Mouse (Mus musculus) heart, postnatal 10 days (tissue): ENCODE results near the gene Dgki. TPM values are rescaled to one million over a fixed set of nuclear protein-coding genes. Genes with fewer than 3 reads are reported as not detected.

ENCODE experiments used
- DNase-seq, 2 experiments: peaks; one replicate each; pipeline ENCODE4 v3.0.0; 2021
- intact Hi-C: fragments of 180-260 bp; cut with DNase I; formaldehyde crosslinking; loops from one replicate; pipeline ENCODE4 v1.15.1; 2025
- total RNA-seq, 2 experiments: library from RNA; stranded (reverse); gene quantifications; 2 replicates each; pipeline ENCODE4 v1.2.3; 2021

Dgki gene
- total RNA-seq, 2 experiments from 2014 or later = 0.45 to 0.65 TPM

DNA sequence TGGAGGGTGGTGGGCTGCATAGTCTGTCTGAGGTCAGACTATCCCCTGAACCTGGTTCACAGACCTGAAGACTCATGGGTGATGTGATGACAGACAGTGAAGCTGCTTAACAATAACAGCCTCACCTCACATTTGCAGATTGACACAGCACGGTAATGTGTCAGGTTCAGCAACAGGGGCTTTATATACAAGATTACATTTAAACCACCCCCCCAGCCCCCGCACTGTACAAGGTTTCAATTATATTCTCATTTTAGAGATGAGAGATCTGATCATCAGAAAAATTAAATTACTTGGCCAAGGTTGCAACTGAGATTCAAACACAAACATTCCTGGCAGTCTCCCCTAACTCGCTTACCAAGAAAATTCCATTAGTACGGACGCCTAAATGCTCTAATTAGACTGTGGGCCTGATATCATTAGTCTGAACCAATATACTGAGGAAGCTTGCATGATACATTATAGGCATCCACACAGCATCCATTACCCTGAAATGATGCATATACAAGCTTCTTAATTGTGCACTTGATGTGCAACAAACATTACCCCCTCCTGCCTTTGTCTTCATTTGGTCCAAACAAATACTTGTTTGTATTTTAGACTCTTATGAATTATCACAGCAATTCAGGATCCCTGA, 330.6 kb downstream of the Dgki start:
- DNase-seq = no peak

DNA sequence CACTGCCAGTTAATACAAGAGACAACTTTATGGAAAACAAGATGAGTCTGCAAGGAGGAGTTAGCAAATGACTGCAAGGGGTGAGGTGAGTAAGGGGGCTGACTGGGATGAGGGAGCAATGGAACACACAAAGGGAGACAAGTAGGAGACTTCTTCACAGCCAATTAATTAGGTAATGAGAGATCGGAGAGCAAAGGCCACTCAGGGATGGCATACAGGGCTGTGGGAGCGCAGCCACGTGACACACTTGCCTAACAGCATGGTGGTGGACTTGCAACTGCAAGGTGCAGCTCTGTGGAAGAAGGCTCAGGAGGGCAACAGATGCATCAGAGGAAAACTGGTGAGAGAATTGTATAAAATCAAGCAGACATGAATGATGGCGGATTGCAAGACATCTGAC, 339.3 kb downstream of the Dgki start:
- no peak for DNase-seq
- intact Hi-C loops = no loop called here

More for the DNA sequence above, 330.6 kb downstream of the Dgki start:
- intact Hi-C loops = no loop called here

DNA sequence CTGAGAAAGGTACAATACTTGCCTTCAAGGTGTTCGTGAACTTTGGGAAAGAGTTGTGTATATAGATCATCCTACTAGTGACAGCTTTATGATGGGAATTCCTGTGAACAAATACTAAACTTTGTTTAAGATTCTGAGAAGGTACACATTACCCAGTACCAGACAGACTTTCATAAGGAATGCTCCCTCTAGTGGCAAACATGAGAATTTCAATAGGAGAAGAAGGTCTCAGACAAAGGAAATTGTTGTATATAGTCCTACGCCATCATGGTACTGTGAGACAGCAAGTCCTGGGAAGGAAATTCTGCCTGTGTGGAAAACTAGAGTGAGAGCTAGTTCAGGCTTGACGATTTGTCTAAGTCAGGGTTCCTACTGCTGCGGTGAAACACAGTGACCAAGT, 344.7 kb downstream of the Dgki start:
- no peak for DNase-seq
- intact Hi-C loops = no loop called here

DNA sequence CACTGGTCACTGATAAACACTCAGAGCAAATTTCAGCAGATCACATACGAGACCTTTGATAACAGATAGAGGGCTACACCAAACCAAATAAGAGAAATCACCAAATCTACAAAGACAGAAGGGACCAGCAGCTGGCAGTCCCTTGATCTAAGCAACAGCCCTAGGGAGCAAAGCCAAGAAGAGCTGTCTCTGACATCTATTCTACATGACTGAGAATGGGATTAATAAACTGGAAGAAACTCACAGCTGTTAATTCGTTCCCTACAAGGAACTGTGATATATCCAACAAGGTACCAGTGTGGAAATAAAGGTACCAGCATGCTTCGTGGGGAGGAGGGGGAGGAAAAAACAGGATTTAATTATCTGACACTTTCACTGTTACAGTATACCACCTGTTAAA, 349.3 kb downstream of the Dgki start:
- intact Hi-C loops = no loop called here
- DNase-seq = no peak

DNA sequence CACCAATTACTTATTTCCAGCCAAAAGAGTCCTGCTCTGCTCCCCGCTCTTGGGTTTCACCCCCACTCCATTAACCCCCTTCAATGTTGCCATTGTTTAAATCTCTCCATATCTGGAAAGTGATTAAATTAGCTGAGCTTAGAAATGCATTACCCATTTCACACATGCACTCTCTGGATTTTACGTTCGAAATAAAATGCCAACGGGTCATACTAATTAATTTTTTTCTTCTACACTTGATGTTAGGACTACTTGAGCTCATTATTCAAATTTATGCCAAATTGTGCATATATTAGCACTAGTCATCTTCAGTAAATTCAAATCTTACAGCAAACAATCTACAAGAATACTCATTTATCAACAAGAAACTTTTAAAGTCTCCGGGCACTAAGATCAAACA, 352.1 kb downstream of the Dgki start:
- intact Hi-C loops = no loop called here
- DNase-seq = no peak

DNA sequence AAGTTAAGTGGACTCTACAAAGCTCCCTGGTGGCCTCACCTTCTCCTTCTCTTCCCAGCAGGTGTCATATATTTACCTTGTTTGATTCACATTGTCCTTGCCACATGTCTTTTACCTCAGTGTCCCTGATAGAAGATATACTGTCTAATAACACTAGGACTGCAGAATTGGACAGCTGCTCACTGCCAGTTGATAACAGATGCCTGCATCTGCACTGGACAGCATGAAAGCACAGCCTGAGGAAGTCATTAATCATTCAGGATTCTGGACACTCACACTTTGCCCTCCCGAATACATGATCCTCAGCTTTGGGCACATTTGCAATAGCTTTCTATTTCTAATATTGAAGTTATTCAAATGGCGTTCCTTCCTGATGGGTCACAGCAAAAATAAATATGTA, 362.5 kb downstream of the Dgki start:
- DNase-seq = no peak
- intact Hi-C loops = no loop called here

DNA sequence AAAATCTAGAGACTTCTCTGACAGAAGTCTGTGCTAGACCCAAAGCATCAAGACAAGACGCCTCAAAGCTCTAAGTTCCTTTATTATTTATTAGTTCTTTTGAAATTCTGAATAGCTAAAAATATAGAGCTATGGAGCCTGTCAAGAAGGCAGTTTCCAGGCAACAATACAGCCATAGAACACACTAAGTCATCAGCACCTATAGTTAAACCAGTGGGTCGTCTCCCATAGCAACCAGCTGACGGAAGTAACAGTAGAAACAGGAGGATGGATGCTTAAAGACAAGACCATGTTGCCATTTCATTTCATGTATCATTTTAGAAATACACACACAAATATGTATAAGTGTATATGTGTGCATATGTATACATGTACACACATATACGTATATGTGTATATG, 363.2 kb downstream of the Dgki start:
- no peak for DNase-seq
- intact Hi-C loops = no loop called here

DNA sequence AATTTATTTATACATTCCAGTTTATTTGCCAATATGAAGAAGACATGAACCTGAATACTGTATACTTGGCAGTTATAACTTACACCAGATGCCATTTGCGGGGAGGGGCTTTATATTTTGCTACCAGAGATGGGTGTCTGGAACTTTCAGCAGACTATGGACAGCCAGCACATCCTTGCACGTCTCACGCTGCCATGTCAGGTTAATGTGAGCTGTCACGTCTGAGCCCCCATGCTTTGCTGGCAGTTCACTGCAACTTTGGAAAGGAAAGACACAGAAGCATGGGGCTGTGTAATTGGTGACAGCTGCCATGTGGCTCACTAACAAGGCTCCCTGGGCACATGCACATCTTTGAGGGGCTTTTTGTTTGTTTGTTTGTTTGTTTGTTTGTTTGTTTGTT, 368.5 kb downstream of the Dgki start:
- intact Hi-C loops = no loop called here
- no peak for DNase-seq

DNA sequence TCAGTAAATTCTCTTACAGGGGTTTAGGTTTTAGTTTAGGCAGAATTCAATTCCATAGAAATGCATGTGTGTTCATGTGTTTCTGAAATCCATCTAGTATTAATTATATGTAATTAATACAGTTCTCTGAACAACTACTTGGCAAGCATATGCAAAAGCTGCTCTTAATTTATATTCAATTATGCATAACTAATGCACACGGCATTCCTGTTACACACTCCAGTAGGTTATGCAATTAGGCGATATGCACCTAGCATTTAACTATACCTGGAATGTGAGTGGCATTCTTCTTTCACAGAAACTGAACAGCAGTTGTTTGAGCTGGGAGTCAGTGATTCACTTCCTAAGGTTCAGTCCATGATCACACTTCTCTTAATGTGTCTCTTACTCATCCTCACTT, 370.2 kb downstream of the Dgki start:
- intact Hi-C loops = no loop called here

DNA sequence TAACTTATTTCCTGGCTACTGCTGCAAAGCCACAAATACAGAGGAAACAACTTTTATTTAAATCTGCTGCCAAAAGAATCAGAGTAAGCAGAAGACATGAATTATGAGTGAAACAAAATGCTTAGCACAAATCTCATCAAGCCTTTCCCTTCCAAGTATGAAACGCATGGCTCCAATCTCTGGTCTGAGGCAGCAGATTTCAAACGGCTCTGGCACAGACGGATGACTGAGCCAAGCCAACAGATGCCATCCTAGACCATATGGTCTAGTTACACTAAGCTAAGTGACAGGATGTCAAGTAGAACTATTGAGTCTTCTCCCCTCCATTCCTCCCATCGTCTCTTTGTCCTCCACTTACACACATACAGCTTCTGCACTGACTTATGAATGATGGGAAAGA, 373.5 kb downstream of the Dgki start:
- DNase-seq = no peak
- intact Hi-C loops = no loop called here

More for the DNA sequence above, 370.2 kb downstream of the Dgki start:
- DNase-seq = no peak

DNA sequence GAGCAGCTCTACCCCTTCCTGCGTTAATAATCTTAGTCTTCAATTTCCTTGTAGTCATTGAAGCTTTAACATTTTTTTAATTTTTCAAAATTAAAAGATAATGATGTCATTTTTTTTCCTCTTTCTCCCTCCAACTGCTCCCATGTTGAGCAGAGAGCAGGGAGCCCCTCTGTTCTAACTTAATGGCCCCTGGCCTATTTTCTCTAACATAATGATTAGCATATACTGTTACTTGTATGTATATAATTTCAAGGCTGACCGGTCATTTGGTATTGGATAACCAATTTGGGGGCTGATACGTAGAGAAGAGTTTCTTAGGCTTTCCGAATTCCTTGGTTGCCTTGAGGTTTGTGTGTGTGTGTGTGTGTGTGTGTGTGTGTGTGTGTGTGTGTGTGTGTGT, 378.0 kb downstream of the Dgki start:
- intact Hi-C loops = no loop called here
- no peak for DNase-seq

DNA sequence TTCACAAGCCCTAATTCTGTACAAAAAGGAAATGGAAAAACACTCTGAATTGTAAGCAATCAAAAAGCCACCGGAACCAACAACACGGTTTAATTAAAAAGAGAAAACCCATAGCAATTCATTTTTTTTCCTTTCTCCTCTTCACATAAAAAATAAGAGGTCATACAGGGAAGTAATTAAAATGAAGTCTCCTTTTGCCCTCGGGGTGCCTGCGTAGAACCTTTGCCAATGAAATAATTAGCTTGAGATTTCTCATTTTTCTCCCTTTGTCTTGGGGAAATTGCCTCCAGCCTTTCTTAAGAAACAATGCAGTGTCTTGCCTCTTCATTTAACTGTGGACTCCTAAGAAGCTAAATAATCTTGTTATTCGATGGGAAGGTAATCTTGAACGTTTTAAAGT, 388.4 kb downstream of the Dgki start:
- no peak for DNase-seq
- intact Hi-C loops = no loop called here

DNA sequence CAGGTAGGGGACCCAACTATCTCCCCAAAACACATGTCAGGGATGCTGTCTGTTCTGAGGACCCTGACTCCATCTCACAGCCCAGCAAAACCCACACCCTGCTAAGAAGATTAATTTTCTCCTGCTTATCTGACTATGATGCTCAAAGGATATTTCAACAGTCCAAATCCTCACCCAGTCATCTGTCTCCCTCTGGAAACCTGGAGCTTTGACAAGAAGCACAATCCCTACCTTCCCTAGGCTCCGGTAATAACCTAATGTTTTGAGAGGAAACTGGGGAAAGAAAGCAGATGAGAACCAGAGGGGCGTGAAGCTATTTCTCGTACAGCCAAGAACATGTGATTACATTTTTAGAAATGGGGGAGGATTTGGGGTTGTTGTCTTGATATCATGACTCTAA, 392.8 kb downstream of the Dgki start:
- intact Hi-C loops = loop anchor here (10.0 kb wide), 1 partner anchor 902 kb away; no protein-coding TSS in a partner anchor

DNA sequence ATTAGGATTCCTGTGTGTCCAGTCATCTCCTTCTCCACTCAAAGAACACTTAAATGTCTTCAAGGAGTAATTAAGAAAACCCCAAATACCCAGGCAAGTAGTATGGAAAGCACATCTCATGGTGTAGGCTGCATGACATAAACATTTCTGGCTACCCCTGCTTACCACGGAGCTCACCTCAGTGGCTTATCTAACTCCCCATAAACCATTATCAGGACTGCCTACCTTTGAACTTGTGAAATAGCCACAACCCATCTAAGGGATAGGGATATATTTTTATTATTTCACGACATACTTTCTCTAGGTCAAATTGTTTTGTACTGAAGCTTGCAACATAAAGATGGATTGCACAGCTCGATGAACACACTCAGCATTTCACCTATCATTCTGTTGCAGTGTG, 394.0 kb downstream of the Dgki start:
- intact Hi-C loops = loop anchor here (2.0 to 10.0 kb wide), 3 partner anchors 95 to 901 kb away; partner anchors contain the start of gene Ptn
- DNase-seq = no peak

More for the DNA sequence above, 392.8 kb downstream of the Dgki start:
- DNase-seq = no peak

DNA sequence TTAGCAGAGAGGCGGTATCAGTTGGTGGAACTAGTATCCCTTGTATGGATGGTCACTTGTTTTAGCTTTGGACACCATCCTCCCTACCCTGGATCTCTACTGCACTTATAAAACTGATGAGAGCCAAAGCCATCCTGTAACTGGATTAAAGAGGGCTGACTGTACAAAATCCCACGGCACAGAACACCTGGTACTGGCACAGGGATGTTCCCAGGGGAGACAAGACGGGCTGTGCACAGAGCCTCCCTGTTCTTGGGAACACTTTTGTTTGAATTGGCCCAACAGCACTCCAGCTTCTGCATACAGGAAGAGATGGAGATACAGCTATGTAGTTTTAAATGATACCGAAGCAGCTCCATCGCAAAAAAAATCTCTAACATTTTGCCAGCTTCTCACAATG, 395.1 kb downstream of the Dgki start:
- DNase-seq = peak in 1 of 2 experiments; percentile 18
- intact Hi-C loops = loop anchor here (1.0 to 10.0 kb wide), 5 partner anchors 94 to 900 kb away; partner anchors contain the start of genes Chrm2 and Ptn

DNA sequence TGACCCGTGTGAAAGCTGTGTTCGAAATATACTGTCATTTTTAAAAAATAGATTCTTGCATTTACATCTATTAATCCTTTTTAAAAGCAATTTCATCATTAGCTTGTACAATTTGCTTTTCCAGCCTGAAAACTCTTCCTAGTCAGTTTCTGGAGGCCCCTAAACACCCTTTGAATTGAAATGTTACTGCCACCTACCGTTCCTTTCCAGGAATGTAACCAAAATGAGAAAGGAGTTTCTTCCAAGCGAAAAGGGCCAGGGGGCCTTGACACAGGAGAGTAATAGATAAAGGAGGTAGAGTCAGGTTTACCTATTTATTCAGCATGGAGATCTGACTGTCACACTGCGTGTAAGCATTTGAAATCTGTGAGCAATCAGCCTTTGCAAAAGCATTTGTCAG, 396.2 kb downstream of the Dgki start:
- peak; percentile 71 to 80 for DNase-seq
- intact Hi-C loops = loop anchor here (1.0 to 10.0 kb wide), 5 partner anchors 93 to 899 kb away; partner anchors contain the start of genes Chrm2 and Ptn

DNA sequence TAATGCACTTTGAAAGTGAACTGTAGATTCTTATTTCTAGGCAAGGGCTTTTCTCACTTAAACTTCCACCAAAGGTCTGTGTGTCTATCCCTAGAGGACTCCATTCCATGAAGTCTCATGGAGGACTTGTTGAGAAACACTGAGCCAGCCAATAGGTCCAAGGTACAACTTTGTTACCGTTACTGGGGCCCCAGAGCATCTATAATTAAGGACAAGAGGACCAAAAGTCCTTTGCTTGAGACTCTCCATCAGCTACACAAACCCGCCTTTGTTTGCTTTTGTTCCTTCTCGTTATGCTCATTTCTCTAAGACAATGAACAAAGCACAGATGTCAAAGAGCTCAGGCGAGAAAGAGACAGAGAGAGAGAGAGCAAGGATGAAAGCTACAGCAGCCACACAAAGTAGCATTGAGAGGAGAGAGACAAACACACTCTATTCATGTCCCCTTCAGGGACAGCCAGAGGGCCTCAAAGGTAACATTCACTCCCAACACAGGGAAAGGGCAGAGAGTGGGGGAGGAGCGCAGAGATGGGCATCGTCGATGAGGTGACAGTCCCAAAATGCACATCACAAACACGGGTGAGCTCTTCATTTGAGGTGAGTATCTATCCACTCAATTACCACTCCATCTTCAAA, 396.7 kb downstream of the Dgki start:
- intact Hi-C loops = loop anchor here (5.0 to 10.0 kb wide), 2 partner anchors 516 to 898 kb away; partner anchors contain the start of gene Chrm2

DNA sequence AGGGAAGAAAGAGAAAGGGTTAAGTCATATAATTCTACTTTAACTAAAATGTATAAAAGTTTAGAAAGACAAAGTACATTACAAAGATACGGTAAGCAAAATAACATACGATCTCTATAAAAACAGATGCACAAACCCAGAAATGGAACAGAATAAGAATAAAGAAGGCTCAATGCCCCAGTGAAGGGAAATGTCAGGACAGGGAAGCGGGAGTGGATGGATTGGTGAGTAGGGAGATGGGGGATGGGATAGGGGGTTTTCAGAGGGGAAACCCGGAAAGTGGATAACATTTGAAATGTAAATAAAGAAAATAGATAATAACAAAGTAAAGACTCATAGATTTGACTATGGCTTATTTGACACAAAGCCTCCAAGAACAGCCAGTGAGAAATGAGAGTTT, 400.1 kb downstream of the Dgki start:
- no peak for DNase-seq
- intact Hi-C loops = loop anchor here (5.0 to 10.0 kb wide), 2 partner anchors 513 to 895 kb away; partner anchors contain the start of gene Chrm2

More for the DNA sequence above, 396.7 kb downstream of the Dgki start:
- peak in 1 of 2 experiments; percentile 9 for DNase-seq

DNA sequence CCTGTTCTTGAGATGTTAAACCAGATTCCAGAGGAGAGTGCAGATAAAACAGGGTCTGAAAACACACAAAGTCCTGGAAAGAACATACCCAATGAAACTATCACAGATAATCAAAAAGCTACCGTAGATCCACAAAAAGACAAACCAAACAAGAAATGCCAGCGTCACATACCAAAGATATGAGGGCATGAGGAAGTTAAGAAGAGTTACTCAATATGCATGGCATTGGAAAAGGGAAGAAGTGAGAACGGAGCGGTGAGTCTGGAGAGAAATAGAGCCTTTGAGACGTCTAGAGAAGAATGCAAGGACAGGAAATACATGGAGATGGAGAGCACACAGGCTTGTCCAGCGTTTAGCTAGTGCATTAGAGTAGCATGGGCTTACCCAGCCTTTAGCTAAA, 401.6 kb downstream of the Dgki start:
- intact Hi-C loops = no loop called here
- DNase-seq = no peak

DNA sequence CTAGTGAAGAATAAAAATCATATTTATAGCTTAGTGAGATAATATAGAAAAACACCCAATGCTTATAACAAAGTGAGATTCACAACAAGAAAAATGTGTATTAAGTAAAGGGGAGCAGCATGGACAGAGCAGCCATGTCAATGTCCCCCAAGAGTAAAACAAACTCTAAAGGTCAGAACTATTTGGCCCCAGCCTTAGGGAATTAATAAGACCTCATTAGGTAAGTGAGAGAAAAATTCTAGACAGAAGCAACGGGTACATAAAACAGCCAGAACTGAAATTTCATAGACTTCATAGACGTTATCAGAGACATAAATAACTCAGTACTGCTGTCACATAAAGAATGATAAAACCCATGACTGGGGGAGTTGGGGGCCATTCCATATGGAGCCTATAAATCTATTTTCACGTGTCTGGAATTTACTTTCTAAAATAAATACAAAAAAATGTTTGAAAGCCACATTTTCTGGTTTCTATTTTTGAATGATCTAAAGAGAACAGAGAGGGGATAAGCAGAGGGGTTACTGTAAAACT, 402.3 kb downstream of the Dgki start:
- intact Hi-C loops = no loop called here
- no peak for DNase-seq

DNA sequence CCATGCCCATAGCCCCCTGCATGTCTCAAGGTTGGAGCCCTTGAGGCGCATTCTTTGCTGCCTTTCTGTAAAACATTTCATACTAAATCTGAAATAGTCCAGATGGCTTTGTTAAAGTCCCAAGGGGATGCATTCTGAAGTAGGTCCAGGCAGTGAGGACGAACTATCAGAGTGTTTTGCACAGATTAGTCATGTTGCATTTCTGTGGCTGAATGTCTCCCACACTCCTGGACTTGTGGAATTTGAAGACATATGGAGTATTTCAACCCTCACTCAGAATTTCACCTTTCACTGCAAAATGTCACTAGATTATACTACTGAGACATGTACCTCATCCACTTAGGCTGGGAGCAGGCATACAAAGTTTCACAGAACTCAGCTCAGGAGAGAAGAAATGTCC, 403.3 kb downstream of the Dgki start:
- peak; percentile 57 to 65 for DNase-seq
- intact Hi-C loops = no loop called here

DNA sequence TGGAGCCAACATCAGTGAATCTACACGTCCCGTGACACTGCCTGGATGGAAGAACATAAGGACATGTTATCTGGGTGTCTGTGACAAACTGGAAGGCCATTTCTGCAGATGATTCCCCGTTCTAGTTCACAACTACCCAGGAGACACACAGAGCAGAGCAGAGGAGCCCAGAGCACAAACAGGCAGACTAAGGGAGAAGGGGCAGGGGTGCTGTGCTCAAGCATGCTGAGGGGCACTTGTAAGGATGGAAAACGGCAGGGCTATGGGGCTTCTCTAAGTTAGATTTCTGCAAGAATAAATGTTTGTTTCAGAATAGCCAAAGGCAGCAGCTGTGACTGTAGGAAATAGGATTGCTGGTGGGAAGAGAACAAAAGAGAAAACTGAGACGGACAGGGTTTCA, 408.2 kb downstream of the Dgki start:
- intact Hi-C loops = no loop called here
- DNase-seq = no peak
